Mouse (Mus musculus) testis, adult 10 weeks (tissue): ENCODE measurements around the gene Agmat. TPM values are rescaled to one million over a fixed set of nuclear protein-coding genes. Genes with fewer than 3 reads are reported as not detected.

Source experiments
- polyA plus RNA-seq: library from polyadenylated mRNA; stranded (reverse); fragments of 350-450 nt; fragmentation: Illumina TruSeq; extraction: RNeasy Lipid Tissue Mini Kit (QIAGEN cat#74804); gene quantifications from one replicate; pipeline ENCODE4 v1.2.3, GENCODE M21; 2014; ENCODE audit warnings: low read depth, low replicate concordance

Agmat gene
- not detected for polyA plus RNA-seq

DNA sequence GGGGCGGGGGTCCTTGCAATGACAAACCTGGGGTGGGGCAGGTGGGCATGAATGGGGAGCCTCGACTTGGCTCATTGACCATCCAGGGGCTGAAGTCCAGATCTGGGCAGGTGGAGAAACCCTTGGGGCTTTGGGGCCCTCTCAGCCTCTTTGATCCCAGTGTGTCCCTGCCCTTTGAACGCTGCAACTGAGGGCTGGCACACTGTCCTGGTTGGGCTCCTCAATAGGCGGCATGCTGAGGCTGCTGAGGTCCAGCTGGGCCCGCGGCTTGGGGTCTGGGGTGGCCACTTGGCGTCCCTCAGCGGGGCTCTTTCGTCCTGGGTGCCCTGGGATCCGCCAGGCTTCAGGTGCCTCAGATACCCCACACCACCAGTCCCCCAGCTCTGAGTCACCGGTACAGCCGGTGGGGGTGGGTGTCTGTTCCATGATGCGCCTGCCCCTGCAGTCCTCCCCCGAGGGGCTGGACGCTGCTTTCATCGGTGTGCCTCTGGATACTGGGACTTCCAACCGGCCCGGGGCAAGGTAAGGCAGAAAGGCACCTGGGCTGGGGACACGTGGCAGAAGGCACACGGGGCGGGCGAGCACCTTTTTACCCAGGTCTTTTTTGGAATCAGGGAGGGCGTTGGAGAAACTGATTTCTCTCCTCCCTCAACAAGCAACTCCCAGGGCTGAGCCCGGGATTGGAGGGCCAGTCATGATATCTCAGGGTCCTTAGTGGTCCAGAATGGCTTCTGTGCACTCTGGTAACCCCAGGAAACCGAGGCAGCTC is at the start of gene Agmat:
Gene Agmat, plus strand, starts transcription at position 95 of the 769 bp plus-strand sequence.

DNA sequence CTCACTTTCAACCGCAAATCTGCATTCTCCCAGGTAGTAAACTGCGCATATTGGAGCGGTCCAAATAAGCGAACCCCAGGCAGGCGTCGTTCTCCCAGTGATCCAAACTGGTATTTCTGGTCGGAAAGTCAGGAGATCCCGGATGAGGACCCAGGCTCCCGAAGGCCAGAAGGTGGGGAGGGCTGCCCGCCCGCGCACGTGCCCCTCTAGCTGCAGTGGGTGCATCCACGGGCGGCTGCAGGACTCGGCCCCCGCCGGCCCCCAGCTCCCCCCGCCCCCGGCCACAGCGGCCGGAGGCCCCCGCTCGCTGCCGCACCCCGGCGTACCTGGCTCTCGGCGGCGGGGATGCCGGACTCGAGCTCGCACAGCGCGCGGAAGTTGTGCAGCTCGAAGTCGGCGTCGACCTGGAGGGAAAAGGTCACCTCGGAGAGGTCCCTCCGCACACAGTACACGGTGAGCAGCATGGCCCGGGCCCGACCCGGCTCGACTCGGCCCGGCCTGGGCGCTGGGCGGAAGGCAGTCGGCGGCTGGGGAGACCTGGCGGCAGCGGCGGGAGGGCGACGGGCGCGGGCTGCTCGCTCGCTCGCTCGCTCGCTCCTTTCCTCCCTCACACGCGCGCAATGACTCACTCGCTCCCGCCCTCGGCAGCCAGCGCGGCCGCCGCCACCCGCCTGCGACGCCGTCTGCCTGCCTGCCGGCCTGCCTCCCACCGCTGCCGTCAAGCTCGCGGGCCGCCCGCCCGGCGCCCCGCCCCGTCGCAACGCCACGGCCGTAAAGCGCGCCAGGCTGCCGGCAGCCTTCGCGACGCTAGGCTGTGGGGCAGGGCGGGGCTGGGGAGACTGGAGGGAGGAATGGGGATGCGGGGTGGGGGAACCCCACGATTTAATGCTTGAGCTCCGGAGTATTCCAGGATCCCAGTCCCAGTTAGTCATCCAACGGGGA is 23.5 kb upstream of the Agmat start, which contains the start of gene Ddi2:
Gene Ddi2, minus strand, starts transcription at position 689 of the 942 bp plus-strand sequence.

DNA sequence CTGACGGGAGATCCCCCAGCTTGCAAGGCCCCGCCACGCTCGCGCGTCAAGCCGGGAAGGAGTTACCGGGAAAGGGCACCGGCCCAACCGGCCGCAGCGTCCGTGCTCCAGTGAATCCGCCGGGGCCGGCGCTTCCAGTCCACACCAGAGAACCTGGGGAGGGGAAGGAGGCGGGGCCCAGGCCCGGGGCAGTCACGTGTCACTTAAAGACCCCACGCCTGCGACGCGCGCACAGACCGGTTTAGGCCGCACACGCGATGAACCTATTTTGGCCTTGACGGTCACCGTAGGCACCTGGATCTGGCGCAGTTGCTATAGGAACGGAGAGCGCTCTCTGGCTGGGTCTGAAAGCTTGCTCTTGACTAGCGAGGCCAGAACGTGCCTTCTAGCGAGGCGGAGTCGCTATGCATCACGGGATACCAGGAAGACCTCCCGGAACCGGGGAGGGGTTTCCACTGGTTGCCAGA is 44.1 kb downstream of the Agmat start, which contains the start of gene Dnajc16:
Gene Dnajc16, minus strand, starts transcription at position 408 of the 467 bp plus-strand sequence.

DNA sequence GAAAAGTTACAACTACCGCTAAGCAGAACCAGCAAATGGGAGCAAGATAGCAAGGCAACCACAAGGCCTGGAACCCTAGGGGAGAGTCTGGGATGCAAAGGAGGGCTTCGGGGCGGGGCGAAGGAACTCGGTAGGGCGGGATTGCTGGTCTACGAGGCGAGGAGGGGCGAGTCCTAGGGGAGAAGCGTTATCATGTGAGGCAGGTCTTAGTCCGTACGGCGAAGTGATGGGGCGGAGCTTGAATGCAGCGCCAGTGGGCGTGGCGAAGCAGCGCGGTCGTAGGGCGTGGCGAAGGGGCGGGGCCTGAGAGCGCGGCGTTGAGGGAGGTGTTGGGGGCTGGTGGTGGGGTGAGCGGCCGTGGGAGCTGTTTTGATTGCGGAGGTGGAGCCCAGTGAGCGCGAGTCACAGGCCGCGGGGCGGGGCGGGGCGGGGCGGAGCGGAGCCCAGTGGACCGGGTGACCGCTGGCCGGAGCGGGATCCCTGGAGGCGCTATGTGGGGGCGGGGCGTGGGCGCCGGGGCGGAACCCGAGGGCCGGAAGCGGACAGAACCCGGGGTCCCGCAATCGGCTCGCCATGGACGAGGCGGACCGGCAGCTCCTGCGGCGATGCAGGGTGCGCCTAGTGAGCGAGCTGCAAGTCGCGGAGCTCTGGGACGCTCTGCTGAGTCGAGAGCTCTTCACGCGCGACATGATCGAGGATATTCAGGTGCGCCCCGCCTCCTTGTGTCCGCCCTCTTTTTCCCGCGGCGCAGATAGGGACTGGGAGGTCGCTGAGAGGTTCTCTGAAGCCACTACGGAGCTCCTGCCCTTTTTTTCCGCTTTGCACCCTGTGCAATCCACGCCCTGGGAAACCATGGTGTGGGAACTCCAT is 47.0 kb downstream of the Agmat start, which contains the start of gene Casp9:
Gene Casp9, plus strand, starts transcription at position 331 of the 870 bp plus-strand sequence.

Other genes starting within 250 kb of the Agmat start
- 5.4 TPM for gene Spen, start 208.1 kb upstream of the Agmat start, polyA plus RNA-seq
- 1.3 TPM for gene Fblim1, start 140.6 kb upstream of the Agmat start, polyA plus RNA-seq
- gene Tmem82, start 128.0 kb upstream of the Agmat start, polyA plus RNA-seq, result 0.42 TPM
- gene Slc25a34, start 122.9 kb upstream of the Agmat start, polyA plus RNA-seq, result 0.13 TPM
- gene Plekhm2, start 81.8 kb upstream of the Agmat start, polyA plus RNA-seq, result 2.8 TPM
- gene Rsc1a1, start 61.1 kb upstream of the Agmat start, polyA plus RNA-seq, result 0.28 TPM
- 5.7 TPM for gene Ddi2, start 23.3 kb upstream of the Agmat start, polyA plus RNA-seq
- 3.8 TPM for gene Dnajc16, start 44.3 kb downstream of the Agmat start, polyA plus RNA-seq
- 4.0 TPM for gene Casp9, start 46.9 kb downstream of the Agmat start, polyA plus RNA-seq
- gene Cela2a, start 79.5 kb downstream of the Agmat start, polyA plus RNA-seq, result not detected
- gene Ctrc, start 99.7 kb downstream of the Agmat start, polyA plus RNA-seq, result not detected
- gene Efhd2, start 128.2 kb downstream of the Agmat start, polyA plus RNA-seq, result 2.5 TPM